Mouse (Mus musculus) stomach, embryonic 15.5 days (tissue): Measurements from ENCODE around the gene Pgk2. TPM values are rescaled to one million over a fixed set of nuclear protein-coding genes. Genes with fewer than 3 reads are reported as not detected.
"Not testable (repeated sequence)": the region's sequence is repeated elsewhere in the genome, so short reads cannot be mapped to it uniquely, and the experiment has no call there.

ENCODE experiments used
- ATAC-seq: fragments of 200-750 bp; cut with Nextera tagmentation; 2 replicates; pipeline ENCODE4 v1.8.0; 2017; ENCODE audit warnings: low read depth, moderate number of reproducible peaks, moderate TSS enrichment; ENCODE audit not compliant: insufficient read depth, low FRiP score
- H3K27ac ChIP-seq: fragments of 300-500 bp; sonication (generic); 2 replicates; pipeline ENCODE4 v1.5.1; 2015; ENCODE audit warnings: mild to moderate bottlenecking, inconsistent platforms
- H3K27me3 ChIP-seq: fragments of 300-500 bp; sonication (generic); replicated peaks from 2 replicates; pipeline ENCODE4 v1.6.1; 2015; ENCODE audit warnings: inconsistent platforms
- H3K36me3 ChIP-seq: fragments of 300-500 bp; sonication (generic); 2 replicates; pipeline ENCODE4 v1.6.1; 2015; ENCODE audit warnings: inconsistent platforms
- H3K4me1 ChIP-seq: fragments of 300-500 bp; sonication (generic); 2 replicates; pipeline ENCODE4 v1.6.1; 2015; ENCODE audit warnings: inconsistent platforms
- H3K4me2 ChIP-seq: fragments of 300-500 bp; sonication (generic); 2 replicates; pipeline ENCODE4 v1.6.1; 2015; ENCODE audit warnings: mild to moderate bottlenecking, inconsistent platforms
- H3K4me3 ChIP-seq: fragments of 300-500 bp; sonication (generic); replicated peaks from 2 replicates; pipeline ENCODE4 v1.5.1; 2015; ENCODE audit warnings: inconsistent platforms
- H3K9ac ChIP-seq: fragments of 300-500 bp; sonication (generic); 2 replicates; pipeline ENCODE4 v1.6.1; 2015; ENCODE audit warnings: inconsistent platforms
- H3K9me3 ChIP-seq: fragments of 300-500 bp; sonication (generic); 2 replicates; pipeline ENCODE4 v1.6.1; 2016; ENCODE audit warnings: inconsistent platforms
- WGBS: fragments of 180-500 bp; shearing (Covaris S2); methylation state at CpG from one replicate; pipeline ENCODE4 v1.1.7; 2015; 5-methylcytosine and 5-hydroxymethylcytosine counted together
- polyA plus RNA-seq: library from polyadenylated mRNA; unstranded; fragments of >200 nt; fragmentation: Nextera tagmentation; extraction: Ambion mirVana; gene quantifications from 2 replicates; pipeline ENCODE4 v1.2.1, GENCODE M21; 2015

The Pgk2 gene
- polyA plus RNA-seq: not detected in 2 replicates

DNA sequence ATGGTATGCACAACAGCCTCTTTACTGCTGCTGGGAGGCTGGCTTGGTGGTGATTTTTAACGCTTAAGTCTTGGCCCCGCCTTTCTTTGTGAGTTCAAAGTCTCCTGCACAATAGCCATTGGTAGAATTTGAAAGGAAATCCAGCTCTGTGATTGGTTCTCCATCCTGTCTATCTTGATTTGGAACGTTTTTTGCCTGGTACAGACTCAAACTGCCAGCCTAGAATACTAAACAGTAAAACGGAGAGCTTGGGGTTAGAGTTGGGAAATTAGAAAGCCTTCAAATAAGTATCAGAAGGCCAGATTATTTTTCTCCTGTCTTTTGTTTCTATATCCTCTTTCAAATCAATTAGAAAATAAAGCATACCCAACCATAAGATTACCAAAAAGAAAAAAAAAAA is at the start of gene Pgk2:
Pgk2 (minus strand) TSS at position 101 of the 400 bp plus-strand sequence.
- Histone ChIP-seq H3K9ac (no peak within 1 kb of the TSS), H3K4me1 (no peaks in the 10 kb centered on the region), H3K9me3 (no peaks in the 10 kb centered on the region), H3K27me3 (no peaks in the 10 kb centered on the region), H3K4me3 (no peak within 1 kb of the TSS), H3K27ac (no peak within 1 kb of the TSS), H3K36me3 (no peaks in the 10 kb centered on the region), H3K4me2 (no peak within 1 kb of the TSS)
- 71% methylated on average over 4 of the region's 4 CpGs for WGBS
- no peak for ATAC-seq

DNA sequence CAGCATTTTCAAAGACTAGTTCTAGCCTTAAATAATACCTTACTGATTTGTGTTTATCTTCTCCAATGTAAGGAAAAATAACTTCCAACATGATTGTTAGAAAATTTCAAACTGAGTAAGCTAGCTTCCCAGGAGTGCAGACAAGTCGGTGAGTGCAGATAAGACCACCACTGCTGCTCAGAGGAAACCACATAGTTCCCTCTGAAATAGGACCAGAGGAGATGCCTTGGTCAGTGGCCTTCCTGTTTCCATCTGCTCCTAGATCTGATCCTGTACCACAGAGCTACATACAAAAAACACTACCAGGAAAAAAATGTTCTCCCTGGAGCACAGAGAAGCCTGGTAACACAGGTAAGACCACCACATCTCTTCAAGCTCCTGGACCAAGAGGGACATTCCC is 44.0 kb upstream of the Pgk2 start:
- Histone ChIP-seq H3K9ac (no peak overlapping the region), H3K4me3 (no peak overlapping the region), H3K36me3 (no peaks in the 10 kb centered on the region), H3K9me3 (no peaks in the 10 kb centered on the region), H3K4me1 (no peaks in the 10 kb centered on the region), H3K4me2 (no peak overlapping the region), H3K27me3 (no peaks in the 10 kb centered on the region), H3K27ac (no peak overlapping the region)
- 78% methylated on average over 1 of the region's 1 CpGs for WGBS
- ATAC-seq: no peak

DNA sequence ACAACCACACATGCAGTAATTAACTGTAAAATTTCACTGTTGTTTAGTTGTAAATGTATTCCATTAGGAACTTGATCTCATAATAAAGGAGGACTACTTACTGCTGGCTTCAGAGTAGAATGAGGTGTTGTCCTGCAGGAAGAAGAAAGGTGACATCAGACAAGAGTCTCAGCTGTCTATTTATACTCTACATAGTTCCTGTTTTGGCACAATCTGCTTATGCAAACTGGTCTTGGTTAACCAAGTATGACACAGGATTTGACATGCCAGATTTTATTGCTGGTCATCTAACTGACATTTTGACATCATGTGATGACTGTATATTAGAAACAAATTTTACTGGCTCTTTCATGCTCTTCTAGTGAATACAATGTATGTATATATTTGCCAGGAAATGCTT is 33.7 kb upstream of the Pgk2 start, which contains the start of gene Crisp3:
Crisp3 (minus strand) TSS at position 154 of the 400 bp plus-strand sequence.
- Histone ChIP-seq H3K27me3 (no peaks in the 10 kb centered on the region), H3K4me3 (no peak within 1 kb of the TSS), H3K27ac (no peak within 1 kb of the TSS), H3K9ac (no peak within 1 kb of the TSS), H3K4me1 (no peaks in the 10 kb centered on the region), H3K9me3 (no peaks in the 10 kb centered on the region), H3K36me3 (no peaks in the 10 kb centered on the region), H3K4me2 (no peak within 1 kb of the TSS)
- ATAC-seq: no peak

DNA sequence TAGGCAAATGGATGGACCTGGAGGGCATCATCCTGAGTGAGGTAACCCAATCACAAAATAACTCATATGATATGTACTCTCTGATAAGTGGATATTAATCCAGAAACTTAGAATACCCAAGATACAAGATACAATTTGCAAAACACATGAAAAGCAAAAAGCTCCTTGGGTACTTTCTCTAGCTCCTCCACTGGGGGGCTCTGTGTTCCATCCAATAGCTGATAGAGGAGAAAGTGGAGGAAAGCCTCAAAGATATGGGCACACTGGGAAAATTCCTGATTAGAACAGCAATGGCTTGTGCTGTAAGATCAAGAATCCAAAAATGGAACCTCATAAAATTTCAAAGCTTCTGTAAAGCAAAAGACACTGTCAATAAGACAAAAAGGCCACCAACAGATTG is 6.6 kb downstream of the Pgk2 start:
- not testable (repeated sequence) for H3K4me2 ChIP-seq, H3K27ac ChIP-seq, H3K4me3 ChIP-seq, H3K9ac ChIP-seq, H3K9me3 ChIP-seq, H3K36me3 ChIP-seq, H3K27me3 ChIP-seq, ATAC-seq, H3K4me1 ChIP-seq

DNA sequence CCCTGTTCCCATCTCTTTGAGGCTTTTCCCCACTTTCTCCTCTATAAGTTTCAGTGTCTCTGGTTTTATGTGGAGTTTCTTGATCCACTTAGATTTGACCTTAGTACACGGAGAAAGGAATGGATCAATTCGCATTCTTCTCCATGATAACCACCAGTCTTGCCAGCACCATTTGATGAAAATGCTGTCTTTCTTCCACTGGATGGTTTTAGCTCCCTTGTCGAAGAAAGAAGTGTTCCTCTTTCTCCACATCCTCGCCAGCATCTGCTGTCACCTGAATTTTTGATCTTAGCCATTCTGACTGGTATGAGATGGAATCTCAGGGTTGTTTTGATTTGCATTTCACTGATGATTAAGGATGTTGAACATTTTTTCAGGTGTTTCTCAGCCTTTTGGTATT is 18.2 kb downstream of the Pgk2 start:
- H3K4me3 ChIP-seq, H3K4me2 ChIP-seq, H3K36me3 ChIP-seq, H3K27ac ChIP-seq, H3K27me3 ChIP-seq, H3K9ac ChIP-seq, H3K4me1 ChIP-seq, ATAC-seq, H3K9me3 ChIP-seq: not testable (repeated sequence)
- WGBS: 85% methylated on average over 4 of the region's 4 CpGs

DNA sequence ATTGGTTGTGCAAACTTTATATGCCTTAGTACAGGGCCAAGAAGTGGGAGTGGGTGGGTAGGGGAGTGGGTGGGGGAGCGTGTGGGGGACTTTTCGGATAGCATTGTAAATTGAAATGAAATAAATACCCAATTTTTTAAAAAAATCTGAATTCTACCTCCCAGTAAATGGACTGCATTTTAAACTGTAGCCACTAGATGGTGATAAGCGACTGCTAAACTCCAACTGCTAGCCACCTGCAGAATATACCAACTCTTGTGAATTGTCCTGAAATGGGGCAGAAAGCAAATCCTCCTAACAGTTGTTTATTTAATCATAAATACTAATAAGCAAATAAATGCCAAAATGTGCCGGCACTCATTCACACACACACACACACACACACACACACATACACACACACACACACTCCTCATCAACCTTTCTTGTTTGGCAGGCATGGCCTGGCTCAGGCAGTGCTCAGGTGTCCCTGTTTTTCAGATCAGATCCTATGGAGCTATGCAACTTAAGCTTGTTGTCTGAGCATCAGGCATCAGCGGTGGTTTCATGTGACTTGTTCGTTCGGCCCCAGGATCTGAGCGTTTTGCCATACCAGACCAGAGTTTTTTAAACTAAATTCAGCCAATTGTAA is 50.6 kb downstream of the Pgk2 start:
- 43% methylated on average over 8 of the region's 8 CpGs for WGBS
- not testable (repeated sequence) for H3K27ac ChIP-seq, H3K9ac ChIP-seq, H3K4me3 ChIP-seq, H3K4me1 ChIP-seq, ATAC-seq, H3K9me3 ChIP-seq, H3K27me3 ChIP-seq, H3K4me2 ChIP-seq, H3K36me3 ChIP-seq

Other genes with a start within 250 kb of the Pgk2 start
- not detected in 2 replicates for gene AC192777.2, start 113.2 kb downstream of the Pgk2 start, polyA plus RNA-seq
- gene Crisp3, start 33.6 kb upstream of the Pgk2 start, polyA plus RNA-seq: not detected in 2 replicates
- gene Crisp1, start 110.6 kb upstream of the Pgk2 start, polyA plus RNA-seq: 0.09 TPM in 1 of 2 replicates, not detected in the other